Comparison of ENCODE assay signal across 8 mouse cellular contexts in genomic region chr16:18395620-18396036, GRCm38 (mm10). TPM values are rescaled to one million over a fixed set of nuclear protein-coding genes. Genes with fewer than 3 reads are reported as not detected.
DNase-seq lines count a peak whose midpoint lies in the region; ATAC-seq lines count a peak whose summit lies in the region.

No protein-coding gene starts in this region.

- no peak for ATAC-seq in cerebellum, adult (ENCODE audit: insufficient number of reproducible peaks, low FRiP score, low TSS enrichment)

- DNase-seq in cerebellum, adult 11-12 months: peak; percentile 71
- DNase-seq in cerebellum, postnatal 14 days: peak; percentile 60 to 73
- DNase-seq in heart, postnatal 4 days: peak; percentile 88
- peak; percentile 70 for DNase-seq in lung, postnatal 14 days
- no peak for DNase-seq in natural killer cell, adult 2 months (ENCODE audit: low spot score in 2 of 2)
- no peak for DNase-seq in urinary bladder, postnatal 14 days (ENCODE audit: low spot score)
- DNase-seq in thymus, postnatal 0 days (ENCODE audit: low spot score): no peak

RNA-seq across cellular contexts. Expression of gene Txnrd2, which starts 30.6 kb away (rescaled TPM):
- 10 to 100 TPM; 26.7 to 29.0 TPM for total RNA-seq in heart, postnatal 4 days (2021)
- 11.3 and 12.3 TPM in 2 replicates for polyA plus RNA-seq in thymus, postnatal 0 days (2015; fragmentation: Nextera tagmentation; extraction: Ambion mirVana)

RNA-seq across cellular contexts. Expression of gene Comt, which starts 31.0 kb away (rescaled TPM):
- total RNA-seq in heart, postnatal 4 days (2021): 100 to 1,000 TPM; 116 to 122 TPM
- 73.8 and 83.6 TPM in 2 replicates for polyA plus RNA-seq in thymus, postnatal 0 days (2015; fragmentation: Nextera tagmentation; extraction: Ambion mirVana)

RNA-seq across cellular contexts. Expression of gene Arvcf, which starts 47.6 kb away (rescaled TPM):
- 10 to 100 TPM; 43.5 to 44.2 TPM for total RNA-seq in heart, postnatal 4 days (2021)
- 31.2 and 40.0 TPM in 2 replicates for polyA plus RNA-seq in thymus, postnatal 0 days (2015; fragmentation: Nextera tagmentation; extraction: Ambion mirVana)

RNA-seq across cellular contexts. Expression of gene Tango2, which starts 47.7 kb away (rescaled TPM):
- 10 to 100 TPM; 47.0 to 48.8 TPM for total RNA-seq in heart, postnatal 4 days (2021)
- polyA plus RNA-seq in thymus, postnatal 0 days (2015; fragmentation: Nextera tagmentation; extraction: Ambion mirVana): 37.1 and 41.2 TPM in 2 replicates

Comparison
In these comparisons a context has a peak if more than half of its experiments do, and no peak if none do; other contexts are left out.
1. DNase-seq: peak in cerebellum, adult 11-12 months (single experiment), cerebellum, postnatal 14 days (2 of 2), heart, postnatal 4 days (single experiment) and lung, postnatal 14 days (single experiment); none in natural killer cell, adult 2 months (0 of 2), urinary bladder, postnatal 14 days (single experiment) and thymus, postnatal 0 days (single experiment).